Comparison of ENCODE assay signal across 7 mouse cellular contexts in genomic region chr10:93310721-93311411, GRCm38 (mm10). TPM values are rescaled to one million over a fixed set of nuclear protein-coding genes. Genes with fewer than 3 reads are reported as not detected.
DNase-seq lines count a peak whose midpoint lies in the region; ATAC-seq and TF ChIP-seq lines count a peak whose summit lies in the region.

Elk3 (minus strand) TSS chr10:93311135.

- H3K4me3 ChIP-seq in MEL (ENCODE audit: control insufficient read depth in 1 of 2, insufficient read depth in 1 of 2, low read depth in 2 of 2, low read length in 2 of 2) = peak within 1 kb of the TSS; percentile 55 to 62
- H3K4me3 ChIP-seq in hindbrain, embryonic 14.5 days (replicated peaks; ENCODE audit: low read length) = peak within 1 kb of the TSS; percentile 60
- H3K4me3 ChIP-seq in liver, adult 2 months (ENCODE audit: insufficient read depth, low read depth, low read length) = peak within 1 kb of the TSS; percentile 76
- H3K4me3 ChIP-seq in midbrain, postnatal 0 days (ENCODE audit: low read depth, low read length) = peak within 1 kb of the TSS; percentile 52

- DNase-seq in MEL (ENCODE audit: low read depth, low spot score) = peak; percentile 57
- peak; percentile 75 for DNase-seq in adrenal gland, postnatal 14 days
- peak; percentile 40 for DNase-seq in gastrocnemius, adult 18-20 months (ENCODE audit: low spot score)
- DNase-seq in hindbrain, embryonic 14.5 days (ENCODE audit: low spot score) = peak; percentile 50
- peak; percentile 8 for DNase-seq in liver, adult 2 months (ENCODE audit: extremely low read depth, low read depth, low spot score)
- DNase-seq in midbrain, postnatal 0 days (ENCODE audit: low spot score) = peak; percentile 53
- peak; percentile 61 for DNase-seq in testis, postnatal 10 days (ENCODE audit: low spot score)

- peak; percentile 73 for ATAC-seq in hindbrain, embryonic 14.5 days (ENCODE audit: low FRiP score)
- peak; percentile 59; the same call in 1 of the 2 replicates for ATAC-seq in midbrain, postnatal 0 days (ENCODE audit: low FRiP score)

- no peak for TF ChIP-seq EP300 in MEL (IDR thresholded peaks at IDR 0.05; ENCODE audit: low read depth in 1 of 2, low read length in 2 of 2)

- peak within 1 kb of the TSS; percentile 99 for H3K4me2 ChIP-seq in hindbrain, embryonic 14.5 days (replicated peaks)
- H3K4me2 ChIP-seq in midbrain, postnatal 0 days (ENCODE audit: low read depth, low read length, poor library complexity, severe bottlenecking) = peak within 1 kb of the TSS; percentile 100

- H3K27ac ChIP-seq in MEL (ENCODE audit: control insufficient read depth, low read depth, low read length) = no peak within 1 kb of the TSS
- peak within 1 kb of the TSS; percentile 78 for H3K27ac ChIP-seq in hindbrain, embryonic 14.5 days
- peak within 1 kb of the TSS; percentile 84 for H3K27ac ChIP-seq in liver, adult 2 months (replicated peaks; ENCODE audit: insufficient read depth, low read depth, low read length)
- peak within 1 kb of the TSS; percentile 57 for H3K27ac ChIP-seq in midbrain, postnatal 0 days (ENCODE audit: low read depth, low read length)

- H3K36me3 ChIP-seq in MEL (ENCODE audit: control insufficient read depth in 1 of 2, insufficient read depth in 2 of 2, low read length in 2 of 2) = no peaks in the 10 kb centered on the region
- H3K36me3 ChIP-seq in hindbrain, embryonic 14.5 days (replicated peaks; ENCODE audit: control insufficient read depth, insufficient read depth) = no peaks in the 10 kb centered on the region
- no peaks in the 10 kb centered on the region for H3K36me3 ChIP-seq in liver, adult 2 months (ENCODE audit: control insufficient read depth, insufficient read depth, low read length)
- H3K36me3 ChIP-seq in midbrain, postnatal 0 days (ENCODE audit: insufficient read depth, low read length) = no peaks in the 10 kb centered on the region

- TF ChIP-seq POLR2A in MEL (IDR thresholded peaks at IDR 0.05; ENCODE audit: control insufficient read depth in 1 of 2, insufficient read depth in 1 of 2, low read depth in 1 of 2, low read length in 2 of 2, poor library complexity in 1 of 2) = no peak
- TF ChIP-seq POLR2A in liver, adult 2 months (IDR thresholded peaks at IDR 0.05; ENCODE audit: extremely low read depth, insufficient read depth, low read length) = no peak

- peaks cover 3 to 5% of the 10 kb centered on the region in 2 experiments for H3K27me3 ChIP-seq in MEL (ENCODE audit: control insufficient read depth in 1 of 2, insufficient read depth in 2 of 2, low read length in 2 of 2)
- peaks cover 8% of the 10 kb centered on the region; the same call in 1 of the 2 replicates for H3K27me3 ChIP-seq in hindbrain, embryonic 14.5 days (ENCODE audit: control insufficient read depth, insufficient read depth, low read length)
- peaks cover 8% of the 10 kb centered on the region for H3K27me3 ChIP-seq in liver, adult 2 months (ENCODE audit: control insufficient read depth, insufficient read depth, low read length)
- no peaks in the 10 kb centered on the region for H3K27me3 ChIP-seq in midbrain, postnatal 0 days (ENCODE audit: insufficient read depth, low read length)

- H3K9ac ChIP-seq in MEL (ENCODE audit: control insufficient read depth, low read depth, low read length, poor library complexity, severe bottlenecking) = peak within 1 kb of the TSS; percentile 75
- peak within 1 kb of the TSS; percentile 77 for H3K9ac ChIP-seq in hindbrain, embryonic 14.5 days
- peak within 1 kb of the TSS; percentile 91 for H3K9ac ChIP-seq in liver, adult 2 months (ENCODE audit: low read depth, low read length)
- H3K9ac ChIP-seq in midbrain, postnatal 0 days (replicated peaks; ENCODE audit: low read length, poor library complexity, severe bottlenecking) = peak within 1 kb of the TSS; percentile 64

- no peaks in the 10 kb centered on the region for H3K4me1 ChIP-seq in MEL (ENCODE audit: control insufficient read depth in 1 of 2, insufficient read depth in 2 of 2, low read length in 2 of 2)
- peaks cover 8% of the 10 kb centered on the region for H3K4me1 ChIP-seq in hindbrain, embryonic 14.5 days (replicated peaks; ENCODE audit: control insufficient read depth, insufficient read depth, low read length)
- no peaks in the 10 kb centered on the region for H3K4me1 ChIP-seq in liver, adult 2 months (ENCODE audit: control insufficient read depth, insufficient read depth, low read length)
- no peaks in the 10 kb centered on the region; the same call in 1 of the 2 replicates for H3K4me1 ChIP-seq in midbrain, postnatal 0 days (ENCODE audit: insufficient read depth, low read length)

- 2% methylated on average over 52 of the region's 53 CpGs for WGBS in hindbrain, embryonic 14.5 days
- WGBS in liver, adult 2 months = 2% methylated on average over 53 of the region's 53 CpGs
- under 1% methylated on average over 28 of the region's 53 CpGs for WGBS in midbrain, postnatal 0 days

- no peak for TF ChIP-seq RAD21 in MEL (IDR thresholded peaks at IDR 0.05; ENCODE audit: low read depth, low read length)

- H3K79me2 ChIP-seq in MEL (ENCODE audit: control insufficient read depth, insufficient read depth, low read length, poor library complexity) = no peaks in the 10 kb centered on the region; the same call in 1 of the 2 replicates
- no peaks in the 10 kb centered on the region for H3K79me2 ChIP-seq in liver, adult 2 months (ENCODE audit: control insufficient read depth, insufficient read depth, low read length)

- no peaks in the 10 kb centered on the region for H3K9me3 ChIP-seq in MEL (replicated peaks; ENCODE audit: insufficient read depth, low read length)
- H3K9me3 ChIP-seq in hindbrain, embryonic 14.5 days (ENCODE audit: control insufficient read depth, low read length) = 0 out of 2 replicates have a peak, but pooled peaks cover 4% of the 10 kb centered on the region
- H3K9me3 ChIP-seq in midbrain, postnatal 0 days (ENCODE audit: low read length) = no peaks in the 10 kb centered on the region

- no peak for TF ChIP-seq CTCF in MEL (IDR thresholded peaks at IDR 0.05 in 2 of 3, conservative IDR thresholded peaks at IDR 0.05 in 1 of 3; ENCODE audit: control insufficient read depth in 1 of 3, insufficient read depth in 1 of 3, low read depth in 2 of 3, low read length in 3 of 3, poor library complexity in 1 of 3, severe bottlenecking in 1 of 3)
- no peak for TF ChIP-seq CTCF in liver, adult 2 months (IDR thresholded peaks at IDR 0.05; ENCODE audit: low read depth, low read length)
- no peak for TF ChIP-seq CTCF in midbrain, postnatal 0 days (IDR thresholded peaks at IDR 0.05)

TF ChIP-seq in MEL, 35 proteins besides CTCF, POLR2A, EP300 and RAD21:
- TF ChIP-seq ZNF384 (IDR thresholded peaks at IDR 0.05; ENCODE audit: low read depth, low read length) (peak; percentile 82), GABPA (IDR thresholded peaks at IDR 0.05; ENCODE audit: low read depth, low read length) (no peak)

RNA-seq across cellular contexts. Expression of gene Elk3, which starts in this region (rescaled TPM):
- 0.65 and 1.0 TPM in 2 replicates for total RNA-seq in MEL (2012; rRNA removed)
- polyA plus RNA-seq in MEL (2012; ENCODE audit: insufficient read depth in 1 of 2, insufficient read length in 2 of 2, low read depth in 1 of 2, low replicate concordance in 2 of 2, missing spikeins in 1 of 2) = 1 to 10 TPM in 1 of 2 experiments, not detected in 1; 6.3 TPM
- 50.4 and 58.0 TPM in 2 replicates for total RNA-seq in adrenal gland, postnatal 14 days (2021)
- 10 to 100 TPM in 1 of 2 experiments, 1 to 10 TPM in 1; 7.2 to 11.4 TPM for total RNA-seq in gastrocnemius, adult 18-20 months (2021)
- polyA plus RNA-seq in hindbrain, embryonic 14.5 days (2014; fragmentation: Nextera tagmentation; extraction: Ambion mirVana) = 7.9 and 11.3 TPM in 2 replicates
- total RNA-seq in liver, adult 2 months (2014; rRNA removed) = 3.4 and 4.8 TPM in 2 replicates
- 6.3 and 8.0 TPM in 2 replicates for polyA plus RNA-seq in liver, adult 2 months (2012; rRNA removed)
- total RNA-seq in midbrain, postnatal 0 days (2014; rRNA removed) = 6.9 and 8.1 TPM in 2 replicates
- polyA plus RNA-seq in midbrain, postnatal 0 days (2015; fragmentation: Nextera tagmentation; extraction: Ambion mirVana) = 6.2 and 6.9 TPM in 2 replicates

Comparison
In these comparisons a context has a peak if more than half of its experiments do, and no peak if none do; other contexts are left out.
1. DNase-seq: peak in every context shown above with its lines; median percentile 75 in adrenal gland, postnatal 14 days; 61 in testis, postnatal 10 days; 57 in MEL; 53 in midbrain, postnatal 0 days; 50 in hindbrain, embryonic 14.5 days; 40 in gastrocnemius, adult 18-20 months; 8 in liver, adult 2 months.